Mouse (Mus musculus): ENCODE data around the gene Gm10639. TPM values are rescaled to one million over a fixed set of nuclear protein-coding genes. Genes with fewer than 3 reads are reported as not detected.
"Not testable (repeated sequence)": the region's sequence is repeated elsewhere in the genome, so short reads cannot be mapped to it uniquely, and the experiment has no call there.

Gm10639 gene
- total and polyA plus RNA-seq, 3 experiments, result not detected

DNA sequence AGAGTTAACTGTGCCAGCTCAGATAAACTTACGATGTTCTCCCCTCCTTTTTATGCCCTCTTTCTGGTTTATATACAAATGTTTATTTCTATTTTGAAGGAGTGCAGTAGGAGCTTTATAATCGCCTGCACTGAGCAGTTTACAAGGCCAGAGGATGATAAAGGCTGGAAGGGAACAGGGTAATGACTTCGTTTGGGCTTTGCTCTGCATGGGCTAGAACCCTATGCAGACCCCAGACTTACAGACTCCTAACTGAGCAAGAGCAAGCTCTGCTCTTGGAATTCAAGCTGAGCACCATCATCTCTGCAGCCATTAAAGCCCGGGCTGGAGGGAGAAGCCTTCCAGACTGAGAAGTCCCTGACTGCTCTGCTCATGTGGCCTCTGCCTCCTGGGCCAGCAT, 55.5 kb downstream of the Gm10639 start:
- H3K79me2 ChIP-seq (replicated peaks; ENCODE audit: control insufficient read depth, extremely low read depth, insufficient read depth, poor library complexity, severe bottlenecking); H3K4me3 ChIP-seq (replicated peaks in 1 of 3; ENCODE audit: low read depth in 2 of 3, low read length in 2 of 3, poor library complexity in 1 of 3); dilution Hi-C loops (cut with MboI; ENCODE audit: extremely low pct_ligation_motif_present, extremely low pct_unique_long_range_greater_than_20kb, low sequenced_read_pairs); H3K36me3 ChIP-seq (replicated peaks in 1 of 2; ENCODE audit: control insufficient read depth in 1 of 2, insufficient read depth in 1 of 2, low read length in 1 of 2); in situ Hi-C loops (cut with MboI; ENCODE audit: low pct_ligation_motif_present, low pct_unique_long_range_greater_than_20kb, low sequenced_read_pairs); H3K27ac ChIP-seq (ENCODE audit: insufficient read depth, low read depth); H3K9me3 ChIP-seq (replicated peaks; ENCODE audit: low read length); DNase-seq (ENCODE audit: extremely low read depth); H3K4me2 ChIP-seq (ENCODE audit: insufficient read depth, low read depth, poor library complexity, severe bottlenecking); H3K4me1 ChIP-seq (ENCODE audit: control insufficient read depth in 1 of 2, insufficient read depth in 2 of 2); H3K9ac ChIP-seq (ENCODE audit: insufficient read depth, low read depth): not testable (repeated sequence)
- peaks cover 20% of the 10 kb centered on the region for H3K27me3 ChIP-seq (replicated peaks)

GRCm38 (mm10) chr9:78347004-78347403, 57.3 kb downstream of the Gm10639 start:
- Histone ChIP-seq H3K4me1 (ENCODE audit: control insufficient read depth in 1 of 2, insufficient read depth in 2 of 2) (no peaks in the 10 kb centered on the region), H3K79me2 (replicated peaks; ENCODE audit: control insufficient read depth, extremely low read depth, insufficient read depth, poor library complexity, severe bottlenecking) (no peaks in the 10 kb centered on the region), H3K27ac (ENCODE audit: insufficient read depth, low read depth) (no peak overlapping the region), H3K4me2 (ENCODE audit: insufficient read depth, low read depth, poor library complexity, severe bottlenecking) (no peak overlapping the region), H3K4me3 (replicated peaks in 1 of 3; ENCODE audit: low read depth in 2 of 3, low read length in 2 of 3, poor library complexity in 1 of 3) (no peak overlapping the region), H3K27me3 (replicated peaks) (peaks cover 25% of the 10 kb centered on the region), H3K9me3 (replicated peaks; ENCODE audit: low read length) (no peaks in the 10 kb centered on the region), H3K36me3 (replicated peaks in 1 of 2; ENCODE audit: control insufficient read depth in 1 of 2, insufficient read depth in 1 of 2, low read length in 1 of 2) (no peaks in the 10 kb centered on the region), H3K9ac (ENCODE audit: insufficient read depth, low read depth) (no peak overlapping the region)
- in situ Hi-C loops (cut with MboI; ENCODE audit: low pct_ligation_motif_present, low pct_unique_long_range_greater_than_20kb, low sequenced_read_pairs) (no loop called here), dilution Hi-C loops (cut with MboI; ENCODE audit: extremely low pct_ligation_motif_present, extremely low pct_unique_long_range_greater_than_20kb, low sequenced_read_pairs) (no loop called here)
- TF ChIP-seq HCFC1 (IDR thresholded peaks at IDR 0.05; ENCODE audit: low read depth, low read length) (no peak), USF2 (conservative IDR thresholded peaks at IDR 0.05; ENCODE audit: low read depth, low read length) (no peak), CHD2 (IDR thresholded peaks at IDR 0.05; ENCODE audit: low read length) (no peak), JUN (IDR thresholded peaks at IDR 0.05; ENCODE audit: insufficient read depth, low read depth, low read length) (no peak), RCOR1 (conservative IDR thresholded peaks at IDR 0.05; ENCODE audit: low read depth, low read length) (no peak), MYC (IDR thresholded peaks at IDR 0.05; ENCODE audit: low read depth, low read length) (no peak), CTCF (conservative IDR thresholded peaks at IDR 0.05 in 1 of 2, IDR thresholded peaks at IDR 0.05 in 1 of 2; ENCODE audit: low read depth in 2 of 2, low read length in 2 of 2) (no peak), BHLHE40 (IDR thresholded peaks at IDR 0.05; ENCODE audit: low read depth, low read length) (no peak), ZKSCAN1 (IDR thresholded peaks at IDR 0.05; ENCODE audit: borderline replicate concordance, low read depth, low read length) (no peak), MAX (IDR thresholded peaks at IDR 0.05; ENCODE audit: low read length) (no peak), MEF2A (IDR thresholded peaks at IDR 0.05; ENCODE audit: borderline replicate concordance, low read depth, low read length) (no peak), JUND (conservative IDR thresholded peaks at IDR 0.05; ENCODE audit: low read depth, low read length) (no peak), SIN3A (IDR thresholded peaks at IDR 0.05; ENCODE audit: low read length) (no peak), ELF1 (IDR thresholded peaks at IDR 0.05; ENCODE audit: low read depth, low read length) (no peak), CHD1 (IDR thresholded peaks at IDR 0.05; ENCODE audit: low read depth, low read length) (no peak), TCF12 (IDR thresholded peaks at IDR 0.05; ENCODE audit: low read depth, low read length) (no peak), TBP (conservative IDR thresholded peaks at IDR 0.05; ENCODE audit: low read depth, low read length) (no peak), GABPA (IDR thresholded peaks at IDR 0.05; ENCODE audit: insufficient replicate concordance, low read depth, low read length) (no peak), NELFE (IDR thresholded peaks at IDR 0.05; ENCODE audit: low read depth, low read length) (no peak), EP300 (IDR thresholded peaks at IDR 0.05; ENCODE audit: low read length) (no peak)
- no peak for DNase-seq (ENCODE audit: extremely low read depth)

- H3K9me3 ChIP-seq (replicated peaks; ENCODE audit: low read length); H3K4me2 ChIP-seq (ENCODE audit: insufficient read depth, low read depth, poor library complexity, severe bottlenecking); H3K4me3 ChIP-seq (replicated peaks in 1 of 3; ENCODE audit: low read depth in 2 of 3, low read length in 2 of 3, poor library complexity in 1 of 3); H3K4me1 ChIP-seq (ENCODE audit: control insufficient read depth in 1 of 2, insufficient read depth in 2 of 2); dilution Hi-C loops (cut with MboI; ENCODE audit: extremely low pct_ligation_motif_present, extremely low pct_unique_long_range_greater_than_20kb, low sequenced_read_pairs); in situ Hi-C loops (cut with MboI; ENCODE audit: low pct_ligation_motif_present, low pct_unique_long_range_greater_than_20kb, low sequenced_read_pairs); H3K36me3 ChIP-seq (replicated peaks in 1 of 2; ENCODE audit: control insufficient read depth in 1 of 2, insufficient read depth in 1 of 2, low read length in 1 of 2); DNase-seq (ENCODE audit: extremely low read depth); H3K9ac ChIP-seq (ENCODE audit: insufficient read depth, low read depth); H3K79me2 ChIP-seq (replicated peaks; ENCODE audit: control insufficient read depth, extremely low read depth, insufficient read depth, poor library complexity, severe bottlenecking); H3K27ac ChIP-seq (ENCODE audit: insufficient read depth, low read depth): not testable (repeated sequence)
- H3K27me3 ChIP-seq (replicated peaks), result peaks cover 29% of the 10 kb centered on the region
Observed at GRCm38 (mm10) chr9:78348206-78349004, 58.7 kb downstream of the Gm10639 start.

DNA sequence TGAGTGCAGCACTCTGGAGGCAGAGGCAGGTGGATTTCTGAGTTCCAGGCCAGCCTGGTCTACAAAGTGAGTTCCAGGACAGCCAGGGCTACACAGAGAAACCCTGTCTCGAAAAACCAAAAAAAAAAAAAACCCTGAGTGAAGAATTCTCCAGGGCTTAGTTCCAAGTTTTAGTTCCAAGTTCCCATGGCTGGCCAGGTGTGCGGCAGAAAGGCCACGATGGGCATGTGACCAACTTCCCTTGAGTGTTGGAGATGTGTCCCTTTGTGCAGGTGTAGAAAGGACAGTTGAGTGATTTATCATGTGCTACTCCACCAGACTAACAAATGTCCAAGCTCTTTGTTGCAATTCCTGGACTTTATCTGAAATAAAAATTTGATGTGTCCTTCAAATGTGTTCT, 59.4 kb downstream of the Gm10639 start:
- DNase-seq (ENCODE audit: extremely low read depth); H3K79me2 ChIP-seq (replicated peaks; ENCODE audit: control insufficient read depth, extremely low read depth, insufficient read depth, poor library complexity, severe bottlenecking); in situ Hi-C loops (cut with MboI; ENCODE audit: low pct_ligation_motif_present, low pct_unique_long_range_greater_than_20kb, low sequenced_read_pairs); H3K9me3 ChIP-seq (replicated peaks; ENCODE audit: low read length); H3K27ac ChIP-seq (ENCODE audit: insufficient read depth, low read depth); dilution Hi-C loops (cut with MboI; ENCODE audit: extremely low pct_ligation_motif_present, extremely low pct_unique_long_range_greater_than_20kb, low sequenced_read_pairs); H3K4me3 ChIP-seq (replicated peaks in 1 of 3; ENCODE audit: low read depth in 2 of 3, low read length in 2 of 3, poor library complexity in 1 of 3); H3K4me1 ChIP-seq (ENCODE audit: control insufficient read depth in 1 of 2, insufficient read depth in 2 of 2); H3K36me3 ChIP-seq (replicated peaks in 1 of 2; ENCODE audit: control insufficient read depth in 1 of 2, insufficient read depth in 1 of 2, low read length in 1 of 2); H3K9ac ChIP-seq (ENCODE audit: insufficient read depth, low read depth); H3K4me2 ChIP-seq (ENCODE audit: insufficient read depth, low read depth, poor library complexity, severe bottlenecking): not testable (repeated sequence)
- H3K27me3 ChIP-seq (replicated peaks), result peaks cover 24% of the 10 kb centered on the region
